Mouse (Mus musculus) cerebellum, adult (tissue): Measurements from ENCODE around the gene Ckap2l.

Source experiments
- ATAC-seq: cut with Nextera tagmentation; 2 replicates; pipeline ENCODE4 v1.9.2; 2017; ENCODE audit warnings: mild to moderate bottlenecking, moderate library complexity, mixed read lengths; ENCODE audit not compliant: insufficient number of reproducible peaks, low FRiP score, low TSS enrichment

Ckap2l gene

GRCm38 (mm10) chr2:129296671-129297588 is at the start of gene Ckap2l:
TSS of gene Ckap2l (minus strand) at chr2:129297212.
- peak; percentile 100 for ATAC-seq

DNA sequence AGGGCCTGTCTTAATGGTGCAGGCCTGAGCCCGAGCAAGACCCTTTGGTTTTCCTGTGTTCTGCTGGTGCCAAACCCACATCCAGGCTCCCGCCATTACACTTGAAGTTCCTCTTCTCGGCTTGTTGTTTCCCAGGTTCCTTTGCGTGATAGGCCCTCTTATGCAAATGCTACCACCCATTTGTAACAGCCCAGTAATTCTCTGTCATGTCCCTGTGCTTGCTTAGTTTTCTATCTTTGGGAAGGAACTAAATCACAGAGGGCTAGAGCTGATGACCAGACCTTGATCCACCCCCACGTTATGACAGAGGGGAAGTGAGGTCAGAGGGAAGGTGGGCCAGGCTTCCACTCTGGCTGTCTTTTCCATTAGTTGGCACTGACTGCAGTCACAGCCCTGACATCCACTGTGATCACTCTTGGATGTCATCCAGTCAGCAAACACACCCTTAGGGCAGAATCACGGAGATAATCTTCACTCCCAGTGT is 41.2 kb upstream of the Ckap2l start:
- no peak for ATAC-seq

GRCm38 (mm10) chr2:129333471-129333870 is 36.5 kb upstream of the Ckap2l start:
- ATAC-seq, result no peak

- ATAC-seq, result no peak
Measured at GRCm38 (mm10) chr2:129330540-129330939, 33.5 kb upstream of the Ckap2l start.

DNA sequence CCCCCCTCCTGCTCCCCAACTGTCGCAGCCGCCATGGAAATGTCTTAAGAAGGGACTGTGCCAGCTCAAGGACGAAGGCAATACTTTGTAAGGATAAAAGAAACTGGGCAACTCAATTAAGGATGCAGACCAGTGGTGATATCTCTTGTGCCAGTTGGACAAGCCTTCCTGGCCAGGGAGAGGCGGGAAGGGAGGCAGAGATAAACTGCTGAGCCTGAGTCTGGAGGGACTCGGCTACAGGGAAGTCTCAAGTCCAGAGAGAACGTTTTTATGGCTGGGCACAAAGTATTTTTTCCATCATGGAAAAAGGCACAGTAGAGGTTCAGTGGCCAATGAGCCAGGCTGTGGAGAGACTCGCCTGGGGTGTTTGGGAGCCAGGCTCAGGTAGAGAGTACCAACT is 33.0 kb upstream of the Ckap2l start:
- ATAC-seq, result no peak

DNA sequence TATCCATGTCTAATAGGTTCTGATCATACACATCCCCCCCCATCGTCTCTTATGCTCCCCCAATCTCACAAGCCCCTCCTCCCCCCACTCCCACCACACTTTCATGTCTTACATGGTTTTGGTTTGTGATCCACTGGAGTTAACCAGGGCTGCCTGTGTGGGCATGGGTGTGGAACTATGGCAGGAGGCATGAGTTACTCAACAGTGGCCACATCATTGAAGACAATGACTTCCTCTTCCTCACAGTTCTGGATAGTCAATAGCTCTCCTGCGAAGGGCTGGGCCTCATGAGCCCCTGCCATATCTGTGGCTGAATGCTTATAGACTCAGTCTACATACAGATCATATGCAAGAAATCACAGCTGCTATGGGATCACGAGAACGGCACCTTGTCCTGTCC is 31.2 kb upstream of the Ckap2l start:
- ATAC-seq, result no peak

- ATAC-seq, result no peak
Measured at GRCm38 (mm10) chr2:129324216-129324615, 27.2 kb upstream of the Ckap2l start.

GRCm38 (mm10) chr2:129322117-129322635 is 25.2 kb upstream of the Ckap2l start:
- ATAC-seq, result no peak

- ATAC-seq, result no peak
Measured at GRCm38 (mm10) chr2:129320033-129320605, 23.1 kb upstream of the Ckap2l start.

DNA sequence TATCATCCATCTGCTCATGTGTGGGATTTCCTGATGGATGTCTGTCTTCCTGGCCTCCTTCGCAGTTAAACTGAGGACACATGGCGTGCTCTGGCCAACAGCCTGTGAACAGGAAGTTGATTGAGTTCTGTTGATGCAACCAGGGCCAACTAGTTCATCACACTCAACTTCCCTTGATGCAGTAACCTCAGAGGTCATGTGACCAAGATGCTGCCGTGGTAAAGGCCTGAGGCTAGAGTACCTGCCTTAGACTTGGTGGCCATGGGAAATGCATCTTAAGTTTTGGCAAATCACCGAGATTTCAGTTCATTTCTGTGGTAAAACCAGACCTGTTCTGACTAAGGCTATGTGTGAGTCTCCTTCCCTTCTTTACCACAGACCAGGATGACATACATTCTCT is 18.8 kb upstream of the Ckap2l start:
- no peak for ATAC-seq

- no peak for ATAC-seq
Measured at GRCm38 (mm10) chr2:129314880-129315279, 17.9 kb upstream of the Ckap2l start.

DNA sequence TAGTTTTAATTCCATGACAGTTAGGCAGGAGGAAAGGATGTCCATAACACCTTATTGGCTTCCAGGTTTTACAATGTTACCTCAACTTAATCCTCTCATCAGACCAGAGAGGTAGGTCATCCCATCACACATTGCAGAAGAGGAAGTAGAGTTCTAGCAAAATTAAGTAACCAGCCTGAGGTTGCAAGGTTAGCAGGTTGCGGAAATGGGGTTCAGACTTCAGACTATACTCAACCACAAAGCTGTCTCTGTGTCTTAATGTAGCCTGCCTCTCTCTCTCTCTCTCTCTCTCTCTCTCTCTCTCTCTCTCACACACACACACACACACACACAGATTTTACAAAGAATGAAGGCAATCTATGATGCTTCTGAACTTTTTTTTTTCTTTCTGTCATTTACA is 16.9 kb upstream of the Ckap2l start:
- no peak for ATAC-seq

DNA sequence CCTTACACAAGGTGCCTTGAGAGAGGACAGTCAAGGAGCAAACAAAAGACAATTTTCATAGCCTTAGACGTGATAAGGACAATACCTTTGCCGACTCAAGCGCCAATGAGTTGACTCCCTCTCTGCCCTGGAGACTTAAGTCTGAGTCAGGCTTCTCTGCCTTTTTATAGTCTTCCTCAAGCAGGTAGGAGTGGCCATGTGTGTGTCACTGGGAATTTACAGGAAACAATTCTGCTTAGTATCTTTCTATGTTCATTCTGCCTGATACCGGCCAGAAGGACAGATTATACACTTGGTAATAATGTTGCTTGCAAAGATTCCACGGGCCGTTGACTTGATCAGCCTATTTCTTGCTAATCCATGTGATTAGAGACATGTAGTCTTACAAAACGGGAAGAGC is 12.8 kb upstream of the Ckap2l start, which contains the start of gene Il1a:
Il1a (minus strand) TSS at position 137 of the 400 bp plus-strand sequence.
- no peak for ATAC-seq

- no peak for ATAC-seq
Measured at GRCm38 (mm10) chr2:129306020-129306419, 9.0 kb upstream of the Ckap2l start.

DNA sequence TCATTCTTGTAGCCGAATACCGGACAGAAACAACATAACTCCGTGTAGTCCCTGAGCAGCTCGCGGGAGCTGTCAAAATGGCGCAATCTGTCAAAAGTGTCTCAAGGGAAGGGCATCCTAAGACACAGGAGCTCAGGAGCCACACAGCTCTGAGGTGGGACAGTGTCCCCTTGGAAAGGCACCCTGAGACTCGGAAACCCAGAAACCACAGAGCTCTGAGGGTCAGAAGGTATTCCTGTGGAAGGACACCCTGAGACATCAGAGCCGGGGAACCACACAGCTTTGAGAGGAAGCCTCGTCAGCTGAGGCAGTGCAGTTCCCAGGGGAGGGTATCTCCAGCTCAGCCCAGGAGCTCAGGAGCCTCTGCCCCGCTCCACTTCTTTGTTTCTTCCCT is 574 bp upstream of the Ckap2l start:
- ATAC-seq, result peak; percentile 56

DNA sequence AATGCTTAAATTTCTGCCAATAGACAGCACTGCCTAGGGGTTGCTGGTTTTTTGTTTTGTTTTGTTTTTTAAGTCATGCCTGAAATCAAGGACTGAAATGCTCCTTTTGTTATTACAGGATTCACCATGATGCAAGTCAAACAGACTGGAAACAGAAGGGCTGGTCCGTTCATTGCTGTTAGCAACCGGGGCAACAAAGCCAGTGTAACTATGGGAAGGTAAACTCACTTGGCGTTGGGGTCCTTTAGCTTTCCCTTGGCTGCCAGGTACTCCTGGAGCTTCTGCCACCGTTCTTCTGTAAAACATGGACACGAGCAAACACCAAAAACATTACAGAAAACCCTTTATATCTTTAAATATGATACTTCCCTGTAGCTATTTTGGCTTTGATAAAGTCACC is 926 bp downstream of the Ckap2l start:
- ATAC-seq, result no peak

GRCm38 (mm10) chr2:129295075-129295474 is 1.9 kb downstream of the Ckap2l start:
- no peak for ATAC-seq

DNA sequence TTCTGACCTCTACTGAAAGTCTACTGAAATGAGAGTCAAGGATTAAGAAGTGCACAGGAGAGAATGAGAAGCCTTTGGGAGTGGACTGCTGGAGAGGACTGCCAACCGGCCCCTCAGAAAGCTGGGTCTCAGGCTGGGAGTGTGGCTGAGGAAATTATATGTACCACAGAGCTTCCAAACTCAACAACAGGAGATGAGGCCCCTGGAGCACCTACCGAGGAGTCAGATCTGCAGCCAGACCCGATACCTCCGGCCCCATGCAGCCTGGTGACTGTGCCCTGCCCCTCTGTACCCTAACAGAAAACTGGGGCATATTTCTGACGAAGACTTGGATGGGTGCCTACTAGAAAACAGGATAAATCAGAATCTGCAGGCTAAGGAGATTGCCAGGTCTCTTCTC is 23.2 kb downstream of the Ckap2l start:
- ATAC-seq, result no peak

DNA sequence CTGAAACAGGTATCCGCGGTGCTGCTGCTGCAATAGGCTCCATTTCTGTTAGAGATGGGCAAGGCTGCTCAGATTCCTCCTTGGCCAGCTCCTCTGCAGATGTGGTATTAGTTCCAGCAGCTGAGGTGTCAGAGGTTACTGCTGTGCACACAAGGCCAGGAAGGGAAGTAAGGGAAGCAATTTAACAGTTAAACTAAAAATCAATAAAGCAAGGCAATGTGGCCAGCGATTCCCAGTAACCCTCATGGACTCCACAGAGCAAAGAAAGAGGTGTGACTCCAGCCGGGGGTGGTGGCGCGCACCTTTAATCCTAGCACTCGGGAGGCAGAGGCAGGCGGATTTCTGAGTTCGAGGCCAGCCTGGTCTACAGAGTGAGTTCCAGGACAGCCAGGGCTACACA is 26.4 kb downstream of the Ckap2l start:
- ATAC-seq, result no peak

- no peak for ATAC-seq
Measured at GRCm38 (mm10) chr2:129269986-129270385, 27.0 kb downstream of the Ckap2l start.

- ATAC-seq, result no peak
Measured at GRCm38 (mm10) chr2:129269161-129269643, 27.8 kb downstream of the Ckap2l start.
